Mouse (Mus musculus): Measurements from ENCODE around the gene Nr2f1. TPM values are rescaled to one million over a fixed set of nuclear protein-coding genes. Genes with fewer than 3 reads are reported as not detected.

Gene Nr2f1
- polyA plus RNA-seq, 1 experiment, result not detected

GRCm38 (mm10) chr13:78174191-78174590 is 25.4 kb downstream of the Nr2f1 start:
- no peaks in the 10 kb centered on the region for H3K4me1 ChIP-seq (ENCODE audit: control insufficient read depth, insufficient read depth, low read length)
- H3K27ac ChIP-seq (ENCODE audit: insufficient read depth, low read depth, low read length), result no peak overlapping the region
- TF ChIP-seq POLR2A (IDR thresholded peaks at IDR 0.05; ENCODE audit: borderline replicate concordance, low read depth, low read length), result no peak
- no peak for TF ChIP-seq CTCF (IDR thresholded peaks at IDR 0.05; ENCODE audit: low read depth, low read length)
- no peak overlapping the region for H3K4me3 ChIP-seq (ENCODE audit: insufficient read depth, low read length)

- no peak for TF ChIP-seq CTCF (IDR thresholded peaks at IDR 0.05; ENCODE audit: low read depth, low read length)
- TF ChIP-seq POLR2A (IDR thresholded peaks at IDR 0.05; ENCODE audit: borderline replicate concordance, low read depth, low read length), result no peak
- Histone ChIP-seq H3K4me1 (ENCODE audit: control insufficient read depth, insufficient read depth, low read length) (no peaks in the 10 kb centered on the region), H3K4me3 (ENCODE audit: insufficient read depth, low read length) (no peak overlapping the region), H3K27ac (ENCODE audit: insufficient read depth, low read depth, low read length) (no peak overlapping the region)
Observed at GRCm38 (mm10) chr13:78172861-78173260, 26.7 kb downstream of the Nr2f1 start.

- TF ChIP-seq CTCF (IDR thresholded peaks at IDR 0.05; ENCODE audit: low read depth, low read length) (no peak), POLR2A (IDR thresholded peaks at IDR 0.05; ENCODE audit: borderline replicate concordance, low read depth, low read length) (no peak)
- Histone ChIP-seq H3K27ac (ENCODE audit: insufficient read depth, low read depth, low read length) (no peak overlapping the region), H3K4me1 (ENCODE audit: control insufficient read depth, insufficient read depth, low read length) (no peaks in the 10 kb centered on the region), H3K4me3 (ENCODE audit: insufficient read depth, low read length) (no peak overlapping the region)
Observed at GRCm38 (mm10) chr13:78171984-78172636, 27.4 kb downstream of the Nr2f1 start.

- Histone ChIP-seq H3K4me1 (ENCODE audit: control insufficient read depth, insufficient read depth, low read length) (no peaks in the 10 kb centered on the region), H3K4me3 (ENCODE audit: insufficient read depth, low read length) (no peak overlapping the region), H3K27ac (ENCODE audit: insufficient read depth, low read depth, low read length) (no peak overlapping the region)
- TF ChIP-seq POLR2A (IDR thresholded peaks at IDR 0.05; ENCODE audit: borderline replicate concordance, low read depth, low read length), result no peak
- TF ChIP-seq CTCF (IDR thresholded peaks at IDR 0.05; ENCODE audit: low read depth, low read length), result no peak
Observed at GRCm38 (mm10) chr13:78171320-78171719, 28.2 kb downstream of the Nr2f1 start.

GRCm38 (mm10) chr13:78168166-78168565 is 31.4 kb downstream of the Nr2f1 start:
- peaks cover 3% of the 10 kb centered on the region; the same call in 1 of the 2 replicates for H3K4me1 ChIP-seq (ENCODE audit: control insufficient read depth, insufficient read depth, low read length)
- no peak for TF ChIP-seq CTCF (IDR thresholded peaks at IDR 0.05; ENCODE audit: low read depth, low read length)
- TF ChIP-seq POLR2A (IDR thresholded peaks at IDR 0.05; ENCODE audit: borderline replicate concordance, low read depth, low read length), result no peak
- no peak overlapping the region for H3K27ac ChIP-seq (ENCODE audit: insufficient read depth, low read depth, low read length)
- no peak overlapping the region for H3K4me3 ChIP-seq (ENCODE audit: insufficient read depth, low read length)

GRCm38 (mm10) chr13:78164941-78165340 is 34.6 kb downstream of the Nr2f1 start:
- TF ChIP-seq POLR2A (IDR thresholded peaks at IDR 0.05; ENCODE audit: borderline replicate concordance, low read depth, low read length), result no peak
- TF ChIP-seq CTCF (IDR thresholded peaks at IDR 0.05; ENCODE audit: low read depth, low read length), result no peak
- Histone ChIP-seq H3K4me1 (ENCODE audit: control insufficient read depth, insufficient read depth, low read length) (peaks cover 3% of the 10 kb centered on the region; the same call in 1 of the 2 replicates), H3K4me3 (ENCODE audit: insufficient read depth, low read length) (no peak overlapping the region), H3K27ac (ENCODE audit: insufficient read depth, low read depth, low read length) (no peak overlapping the region)

- H3K27ac ChIP-seq (ENCODE audit: insufficient read depth, low read depth, low read length), result no peak overlapping the region
- peaks cover 3% of the 10 kb centered on the region; the same call in 1 of the 2 replicates for H3K4me1 ChIP-seq (ENCODE audit: control insufficient read depth, insufficient read depth, low read length)
- TF ChIP-seq CTCF (IDR thresholded peaks at IDR 0.05; ENCODE audit: low read depth, low read length) (no peak), POLR2A (IDR thresholded peaks at IDR 0.05; ENCODE audit: borderline replicate concordance, low read depth, low read length) (no peak)
- H3K4me3 ChIP-seq (ENCODE audit: insufficient read depth, low read length), result peak overlapping the region; percentile 70
Observed at GRCm38 (mm10) chr13:78163087-78163958, 36.2 kb downstream of the Nr2f1 start.

GRCm38 (mm10) chr13:78162149-78162548 is 37.4 kb downstream of the Nr2f1 start:
- no peak overlapping the region for H3K4me3 ChIP-seq (ENCODE audit: insufficient read depth, low read length)
- TF ChIP-seq POLR2A (IDR thresholded peaks at IDR 0.05; ENCODE audit: borderline replicate concordance, low read depth, low read length) (no peak), CTCF (IDR thresholded peaks at IDR 0.05; ENCODE audit: low read depth, low read length) (no peak)
- no peak overlapping the region for H3K27ac ChIP-seq (ENCODE audit: insufficient read depth, low read depth, low read length)
- peaks cover 3% of the 10 kb centered on the region; the same call in 1 of the 2 replicates for H3K4me1 ChIP-seq (ENCODE audit: control insufficient read depth, insufficient read depth, low read length)

- Histone ChIP-seq H3K27ac (ENCODE audit: insufficient read depth, low read depth, low read length) (no peak overlapping the region), H3K4me1 (ENCODE audit: control insufficient read depth, insufficient read depth, low read length) (no peaks in the 10 kb centered on the region), H3K4me3 (ENCODE audit: insufficient read depth, low read length) (no peak overlapping the region)
- TF ChIP-seq POLR2A (IDR thresholded peaks at IDR 0.05; ENCODE audit: borderline replicate concordance, low read depth, low read length), result no peak
- no peak for TF ChIP-seq CTCF (IDR thresholded peaks at IDR 0.05; ENCODE audit: low read depth, low read length)
Observed at GRCm38 (mm10) chr13:78157465-78157864, 42.1 kb downstream of the Nr2f1 start.

Other genes starting within 250 kb of the Nr2f1 start
- gene Pou5f2, start 174.9 kb downstream of the Nr2f1 start, polyA plus RNA-seq (2012; ENCODE audit: insufficient read depth, insufficient read length, missing spikeins), result 0.52 and 0.77 TPM in 2 replicates

All from bone marrow macrophage, adult 2 months (primary cell).